9 mouse cellular contexts compared by ENCODE assay signal in genomic region chr9:73121735-73122134, GRCm38 (mm10). TPM values are rescaled to one million over a fixed set of nuclear protein-coding genes. Genes with fewer than 3 reads are reported as not detected.
DNase-seq lines count a peak whose midpoint lies in the region; ATAC-seq lines count a peak whose summit lies in the region.
"Had no signal": no experiment of that assay in that cellular context is flagged by ENCODE, and none has a peak within 500 bp of the region (broad histone marks: within the 10 kb centered on the region; RNA-seq: fewer than 3 reads in every experiment).

No protein-coding gene starts in this region.

- H3K4me1 ChIP-seq in embryonic facial prominence, embryonic 14.5 days (ENCODE audit: control insufficient read depth, insufficient read depth, low read length), result no peaks in the 10 kb centered on the region
- H3K4me1 ChIP-seq in embryonic facial prominence, embryonic 10.5 days, result no peaks in the 10 kb centered on the region
- no peaks in the 10 kb centered on the region for H3K4me1 ChIP-seq in limb, embryonic 11.5 days (ENCODE audit: control insufficient read depth, insufficient read depth, low read length)
- no peaks in the 10 kb centered on the region for H3K4me1 ChIP-seq in limb, embryonic 10.5 days
- no peaks in the 10 kb centered on the region for H3K4me1 ChIP-seq in forebrain, embryonic 15.5 days
- H3K4me1 ChIP-seq: limb, embryonic 15.5 days had no signal

- 68% methylated on average over 8 of the region's 8 CpGs for WGBS in embryonic facial prominence, embryonic 14.5 days
- 78% methylated on average over 8 of the region's 8 CpGs for WGBS in embryonic facial prominence, embryonic 10.5 days
- 79% methylated on average over 8 of the region's 8 CpGs for WGBS in limb, embryonic 11.5 days
- 85% methylated on average over 8 of the region's 8 CpGs for WGBS in limb, embryonic 10.5 days
- 80% methylated on average over 8 of the region's 8 CpGs for WGBS in forebrain, embryonic 15.5 days

- ATAC-seq in embryonic facial prominence, embryonic 14.5 days (ENCODE audit: low read depth), result 0 out of 2 replicates have a peak, but pooled peaks have one; percentile 50
- no peak for ATAC-seq in limb, embryonic 11.5 days (ENCODE audit: insufficient number of reproducible peaks, low FRiP score, low TSS enrichment, low read depth)
- peak; percentile 42 for ATAC-seq in megakaryocyte, adult 5-6 weeks (ENCODE audit: poor library complexity, severe bottlenecking)
- no peak for ATAC-seq in forebrain, embryonic 15.5 days (replicated peaks)

- H3K4me3 ChIP-seq in embryonic facial prominence, embryonic 14.5 days (ENCODE audit: low read depth, low read length), result no peak overlapping the region
- no peak overlapping the region for H3K4me3 ChIP-seq in embryonic facial prominence, embryonic 10.5 days
- no peak overlapping the region for H3K4me3 ChIP-seq in limb, embryonic 11.5 days (ENCODE audit: low read depth, low read length)
- no peak overlapping the region for H3K4me3 ChIP-seq in limb, embryonic 10.5 days
- no peak overlapping the region for H3K4me3 ChIP-seq in forebrain, embryonic 15.5 days
- H3K4me3 ChIP-seq: limb, embryonic 15.5 days had no signal

- H3K27ac ChIP-seq in embryonic facial prominence, embryonic 14.5 days (replicated peaks; ENCODE audit: low read depth, low read length), result no peak overlapping the region
- H3K27ac ChIP-seq in embryonic facial prominence, embryonic 10.5 days (replicated peaks), result no peak overlapping the region
- H3K27ac ChIP-seq in limb, embryonic 11.5 days (replicated peaks; ENCODE audit: low read depth, low read length), result no peak overlapping the region
- H3K27ac ChIP-seq in limb, embryonic 10.5 days, result no peak overlapping the region
- H3K27ac ChIP-seq in forebrain, embryonic 15.5 days (replicated peaks), result no peak overlapping the region
- H3K27ac ChIP-seq: limb, embryonic 15.5 days had no signal

- no peaks in the 10 kb centered on the region for H3K27me3 ChIP-seq in embryonic facial prominence, embryonic 14.5 days (replicated peaks; ENCODE audit: control insufficient read depth, insufficient read depth, low read length)
- no peaks in the 10 kb centered on the region for H3K27me3 ChIP-seq in embryonic facial prominence, embryonic 10.5 days (replicated peaks; ENCODE audit: low read depth, poor library complexity, severe bottlenecking)
- no peaks in the 10 kb centered on the region for H3K27me3 ChIP-seq in limb, embryonic 11.5 days (ENCODE audit: control insufficient read depth, insufficient read depth, low read length)
- no peaks in the 10 kb centered on the region for H3K27me3 ChIP-seq in limb, embryonic 10.5 days (ENCODE audit: low read depth, poor library complexity, severe bottlenecking)
- no peaks in the 10 kb centered on the region for H3K27me3 ChIP-seq in forebrain, embryonic 15.5 days
- H3K27me3 ChIP-seq: limb, embryonic 15.5 days had no signal

- DNase-seq in embryonic facial prominence, embryonic 14.5 days (ENCODE audit: low spot score), result no peak
- no peak for DNase-seq in embryonic facial prominence, embryonic 10.5 days (ENCODE audit: low spot score)
- peak; percentile 31 for DNase-seq in limb, embryonic 11.5 days (ENCODE audit: low spot score)
- no peak for DNase-seq in limb, embryonic 10.5 days (ENCODE audit: low spot score)
- peak; percentile 34 for DNase-seq in MN1 (ENCODE audit: low spot score)
- DNase-seq in ovary, postnatal 14 days (ENCODE audit: low spot score), result no peak

- H3K9me3 ChIP-seq in embryonic facial prominence, embryonic 14.5 days (ENCODE audit: control insufficient read depth, low read length), result no peaks in the 10 kb centered on the region
- H3K9me3 ChIP-seq in embryonic facial prominence, embryonic 10.5 days, result no peaks in the 10 kb centered on the region
- no peaks in the 10 kb centered on the region for H3K9me3 ChIP-seq in limb, embryonic 11.5 days (ENCODE audit: control insufficient read depth, low read length)
- no peaks in the 10 kb centered on the region for H3K9me3 ChIP-seq in limb, embryonic 10.5 days (replicated peaks)
- no peaks in the 10 kb centered on the region for H3K9me3 ChIP-seq in forebrain, embryonic 15.5 days
- H3K9me3 ChIP-seq: limb, embryonic 15.5 days had no signal

- peaks cover 73% of the 10 kb centered on the region for H3K36me3 ChIP-seq in embryonic facial prominence, embryonic 14.5 days (ENCODE audit: control insufficient read depth, insufficient read depth, low read length)
- H3K36me3 ChIP-seq in embryonic facial prominence, embryonic 10.5 days (replicated peaks), result peaks cover 98% of the 10 kb centered on the region
- peaks cover 16% of the 10 kb centered on the region; the same call in 1 of the 2 replicates for H3K36me3 ChIP-seq in limb, embryonic 11.5 days (ENCODE audit: control insufficient read depth, insufficient read depth, low read length)
- peaks cover 95% of the 10 kb centered on the region for H3K36me3 ChIP-seq in limb, embryonic 10.5 days
- H3K36me3 ChIP-seq in forebrain, embryonic 15.5 days, result peaks cover 74% of the 10 kb centered on the region

- no peak overlapping the region for H3K4me2 ChIP-seq in embryonic facial prominence, embryonic 14.5 days (ENCODE audit: low read depth, low read length)
- no peak overlapping the region for H3K4me2 ChIP-seq in limb, embryonic 11.5 days (ENCODE audit: low read depth, severe bottlenecking)
- H3K4me2 ChIP-seq in forebrain, embryonic 15.5 days (replicated peaks), result no peak overlapping the region
- H3K4me2 ChIP-seq: limb, embryonic 15.5 days had no signal

- no peak overlapping the region for H3K9ac ChIP-seq in embryonic facial prominence, embryonic 14.5 days (ENCODE audit: low read depth, low read length)
- H3K9ac ChIP-seq in limb, embryonic 11.5 days (ENCODE audit: low read length), result no peak overlapping the region
- H3K9ac ChIP-seq in forebrain, embryonic 15.5 days (replicated peaks), result no peak overlapping the region
- H3K9ac ChIP-seq: limb, embryonic 15.5 days had no signal

RNA-seq across cellular contexts. Expression of gene Rsl24d1, which starts 8.5 kb away (rescaled TPM):
- 105 and 119 TPM in 2 replicates for polyA plus RNA-seq in embryonic facial prominence, embryonic 14.5 days (2014; fragmentation: Nextera tagmentation; extraction: Ambion mirVana)
- polyA plus RNA-seq in embryonic facial prominence, embryonic 10.5 days (2016; fragmentation: Nextera tagmentation; extraction: Ambion mirVana), result 162 and 164 TPM in 2 replicates
- 168 and 180 TPM in 2 replicates for polyA plus RNA-seq in limb, embryonic 11.5 days (2014; fragmentation: Nextera tagmentation; extraction: Ambion mirVana)
- 151 and 184 TPM in 2 replicates for polyA plus RNA-seq in limb, embryonic 10.5 days (2016; fragmentation: Nextera tagmentation; extraction: Ambion mirVana)
- 60.7 and 64.7 TPM in 2 replicates for total RNA-seq in megakaryocyte, adult 5-6 weeks (2015)
- 110 and 114 TPM in 2 replicates for total RNA-seq in megakaryocyte, adult 5-6 weeks (2017)
- polyA plus RNA-seq in forebrain, embryonic 15.5 days (2015; fragmentation: Nextera tagmentation; extraction: Ambion mirVana), result 123 and 125 TPM in 2 replicates

RNA-seq across cellular contexts. Expression of gene Gm20509, which starts 19.5 kb away (rescaled TPM):
- polyA plus RNA-seq in embryonic facial prominence, embryonic 14.5 days (2014; fragmentation: Nextera tagmentation; extraction: Ambion mirVana), result not detected in 2 replicates
- polyA plus RNA-seq in embryonic facial prominence, embryonic 10.5 days (2016; fragmentation: Nextera tagmentation; extraction: Ambion mirVana), result not detected in 2 replicates
- polyA plus RNA-seq in limb, embryonic 11.5 days (2014; fragmentation: Nextera tagmentation; extraction: Ambion mirVana), result not detected in 2 replicates
- not detected in 2 replicates for polyA plus RNA-seq in limb, embryonic 10.5 days (2016; fragmentation: Nextera tagmentation; extraction: Ambion mirVana)
- total RNA-seq in megakaryocyte, adult 5-6 weeks (2015), result not detected in 2 replicates
- total RNA-seq in megakaryocyte, adult 5-6 weeks (2017), result not detected in 2 replicates
- not detected in 2 replicates for polyA plus RNA-seq in forebrain, embryonic 15.5 days (2015; fragmentation: Nextera tagmentation; extraction: Ambion mirVana)
- polyA plus RNA-seq: limb, embryonic 15.5 days had no signal

RNA-seq across cellular contexts. Expression of gene Khdc3, which starts 20.1 kb away (rescaled TPM):
- 0.10 TPM in 1 of 2 replicates, not detected in the other for polyA plus RNA-seq in embryonic facial prominence, embryonic 14.5 days (2014; fragmentation: Nextera tagmentation; extraction: Ambion mirVana)
- polyA plus RNA-seq in embryonic facial prominence, embryonic 10.5 days (2016; fragmentation: Nextera tagmentation; extraction: Ambion mirVana), result 0.26 TPM in 1 of 2 replicates, not detected in the other
- polyA plus RNA-seq in limb, embryonic 11.5 days (2014; fragmentation: Nextera tagmentation; extraction: Ambion mirVana), result 0.37 TPM in 1 of 2 replicates, not detected in the other
- not detected in 2 replicates for polyA plus RNA-seq in limb, embryonic 10.5 days (2016; fragmentation: Nextera tagmentation; extraction: Ambion mirVana)
- total RNA-seq in megakaryocyte, adult 5-6 weeks (2015), result 0.45 and 1.1 TPM in 2 replicates
- 2.4 TPM in 1 of 2 replicates, not detected in the other for total RNA-seq in megakaryocyte, adult 5-6 weeks (2017)
- not detected in 2 replicates for polyA plus RNA-seq in forebrain, embryonic 15.5 days (2015; fragmentation: Nextera tagmentation; extraction: Ambion mirVana)

Comparison
In these comparisons a context has a peak if more than half of its experiments do, and no peak if none do; other contexts are left out.
1. DNase-seq: peak in limb, embryonic 11.5 days (single experiment) and MN1 (single experiment); none in embryonic facial prominence, embryonic 14.5 days (single experiment), embryonic facial prominence, embryonic 10.5 days (single experiment), limb, embryonic 10.5 days (single experiment) and ovary, postnatal 14 days (single experiment).
2. ATAC-seq: peak in embryonic facial prominence, embryonic 14.5 days (single experiment) and megakaryocyte, adult 5-6 weeks (single experiment); none in limb, embryonic 11.5 days (single experiment) and forebrain, embryonic 15.5 days (single experiment).